Mouse (Mus musculus): ENCODE results near the gene Tmem163.
A peak's percentile ranks its signal among the peaks of the same experiment; 100 is the strongest.

Tmem163 gene

DNA sequence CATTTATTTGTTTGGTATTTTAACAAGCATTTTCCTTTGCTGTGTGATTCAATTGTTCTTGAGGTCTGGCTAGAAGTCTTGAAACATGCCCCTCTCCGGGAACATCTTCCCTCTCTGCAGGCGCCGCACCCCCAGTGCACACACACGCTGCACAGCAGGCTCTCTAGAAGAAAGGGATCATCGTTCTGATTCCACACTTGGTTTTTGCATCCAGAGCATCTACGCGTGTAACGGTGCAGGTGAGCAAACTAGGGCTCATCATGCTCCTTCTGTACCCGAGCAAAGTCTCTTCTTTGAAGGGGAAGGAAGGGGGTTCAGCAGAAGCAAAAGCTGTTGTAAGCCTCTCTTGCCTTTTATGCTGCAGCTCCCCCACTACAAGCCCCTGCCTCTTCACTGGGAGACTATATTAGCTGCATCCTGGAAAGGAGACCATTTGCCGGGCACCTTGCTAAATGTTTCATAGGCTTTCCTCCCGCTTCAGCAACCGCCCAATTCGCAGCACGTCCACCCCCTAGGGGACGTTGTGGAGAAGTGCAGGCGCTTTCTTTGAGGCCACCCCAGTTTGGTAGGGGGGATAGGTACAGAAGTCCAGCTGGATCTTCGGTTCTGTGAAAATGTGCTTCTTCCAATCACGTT, at the start of gene Tmem163:
Gene Tmem163, minus strand, starts transcription at position 51 of the 636 bp plus-strand sequence.
- DNase-seq (ENCODE audit: low read depth, low spot score), result no peak

DNA sequence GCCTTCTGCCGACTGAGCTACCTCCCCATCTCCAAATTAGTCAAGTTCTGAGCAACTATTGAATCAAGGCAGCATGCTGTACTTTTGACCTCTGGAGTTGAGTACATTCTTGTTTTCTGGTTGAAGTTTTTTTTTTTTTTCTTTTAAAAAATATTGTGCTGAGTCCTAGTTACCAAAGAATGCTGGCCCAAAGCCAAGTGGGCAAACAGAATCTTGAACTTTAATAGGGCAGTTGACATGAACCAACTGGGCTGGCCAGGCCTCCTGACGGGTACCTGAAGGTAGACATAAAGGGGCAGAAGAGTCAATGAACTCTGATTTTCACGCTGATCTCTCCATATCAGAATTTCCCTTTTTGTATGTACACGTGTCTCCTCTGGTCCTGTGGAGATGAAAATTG, 49.7 kb upstream of the Tmem163 start, which contains the start of gene Acmsd:
Gene Acmsd, plus strand, starts transcription at position 318 of the 400 bp plus-strand sequence.
- no peak for DNase-seq (ENCODE audit: low read depth, low spot score)

DNA sequence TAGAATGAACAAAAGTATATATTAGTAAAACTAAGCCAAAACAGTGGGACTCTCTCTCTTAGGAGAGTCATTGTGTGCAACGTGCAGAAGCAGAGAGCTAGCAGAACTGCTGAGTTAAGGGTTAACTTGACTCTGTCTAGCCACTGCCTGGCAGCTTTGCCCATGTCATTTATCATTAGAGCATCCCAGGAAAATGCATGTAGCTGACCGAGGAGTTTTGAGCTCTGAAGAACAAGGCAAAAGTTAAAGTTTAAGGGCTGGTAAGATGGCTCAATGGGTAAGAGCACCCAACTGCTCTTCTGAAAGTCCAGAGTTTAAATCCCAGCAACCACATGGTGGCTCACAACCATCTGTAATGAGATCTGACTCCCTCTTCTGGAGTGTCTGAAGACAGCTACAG, 44.2 kb upstream of the Tmem163 start:
- no peak for DNase-seq (ENCODE audit: low read depth, low spot score)

DNA sequence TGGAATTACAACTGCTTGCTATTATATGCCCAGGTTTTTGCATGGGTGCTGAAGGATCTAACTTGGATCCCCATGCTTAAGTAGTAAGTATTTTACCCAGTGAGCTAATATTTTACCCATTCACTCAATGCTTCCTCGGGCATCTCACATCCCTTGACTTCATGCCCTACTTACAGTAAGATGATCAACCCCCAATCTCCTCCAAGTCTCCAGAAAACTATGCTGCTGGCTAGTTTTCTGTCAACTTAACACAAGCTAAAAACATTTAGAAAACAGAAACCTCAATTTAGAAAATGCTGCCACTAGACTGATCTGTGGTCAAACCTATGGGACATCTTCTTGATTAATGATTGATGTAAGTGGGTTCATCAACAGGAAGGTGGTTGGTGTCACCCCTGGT, 38.9 kb upstream of the Tmem163 start:
- DNase-seq (ENCODE audit: low read depth, low spot score), result no peak

DNA sequence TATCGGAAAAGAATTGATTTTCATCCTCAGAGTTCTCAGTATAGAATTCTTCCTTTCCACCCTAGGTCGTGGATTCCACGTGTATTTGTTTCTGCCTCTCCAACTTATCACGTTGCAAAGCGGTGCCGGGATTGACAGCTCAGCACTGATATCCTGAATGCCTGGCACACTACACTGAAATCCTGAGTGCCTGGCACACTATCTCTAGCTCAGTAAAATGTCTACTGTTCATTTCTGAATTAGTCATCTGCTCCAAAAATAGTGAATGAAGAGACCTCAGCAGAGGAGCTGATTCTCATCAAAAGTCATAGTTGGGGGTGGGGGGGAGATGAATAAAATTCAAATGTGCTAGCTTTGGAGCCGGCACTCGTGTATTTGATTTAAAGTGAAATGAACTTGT, 37.1 kb upstream of the Tmem163 start:
- no peak for DNase-seq (ENCODE audit: low read depth, low spot score)

DNA sequence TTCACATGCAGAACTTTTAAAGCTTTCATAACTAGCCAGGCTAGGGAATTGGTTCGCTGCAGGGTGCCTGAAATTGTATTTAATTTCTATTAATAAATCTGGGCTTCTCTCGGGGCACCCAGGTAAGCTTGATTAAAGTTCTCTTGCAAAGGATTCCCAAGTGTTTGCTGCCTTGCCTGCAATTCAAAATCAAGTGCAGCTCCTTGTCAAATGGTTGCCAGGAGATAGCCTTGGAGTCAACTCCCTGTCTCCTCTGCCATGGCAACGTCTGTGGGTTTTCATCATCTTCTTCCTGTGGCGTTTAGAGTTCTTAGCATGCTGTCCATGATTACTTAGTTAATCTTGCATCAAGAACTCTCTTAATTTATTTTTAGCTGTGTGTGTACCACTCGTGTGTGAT, 26.9 kb upstream of the Tmem163 start:
- no peak for DNase-seq (ENCODE audit: low read depth, low spot score)

DNA sequence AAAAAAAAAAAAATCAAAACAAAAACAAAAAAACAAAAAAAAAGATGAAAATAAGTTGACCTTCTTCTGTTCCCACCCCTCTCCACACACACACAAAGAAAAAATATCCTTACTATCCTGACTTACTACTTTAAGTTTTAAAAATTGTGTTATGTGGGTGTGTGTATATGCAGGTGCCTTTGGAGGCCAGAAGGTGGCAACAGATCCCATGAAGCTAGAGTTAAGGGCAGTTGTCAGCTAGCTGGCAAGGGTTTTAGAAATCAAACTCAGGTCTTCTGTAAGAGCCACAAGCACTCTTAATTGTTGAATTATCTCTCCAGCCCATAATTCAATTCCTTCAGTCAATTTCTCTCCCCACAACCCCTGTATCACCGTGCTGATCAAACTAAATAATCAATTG, 22.8 kb upstream of the Tmem163 start:
- no peak for DNase-seq (ENCODE audit: low read depth, low spot score)

DNA sequence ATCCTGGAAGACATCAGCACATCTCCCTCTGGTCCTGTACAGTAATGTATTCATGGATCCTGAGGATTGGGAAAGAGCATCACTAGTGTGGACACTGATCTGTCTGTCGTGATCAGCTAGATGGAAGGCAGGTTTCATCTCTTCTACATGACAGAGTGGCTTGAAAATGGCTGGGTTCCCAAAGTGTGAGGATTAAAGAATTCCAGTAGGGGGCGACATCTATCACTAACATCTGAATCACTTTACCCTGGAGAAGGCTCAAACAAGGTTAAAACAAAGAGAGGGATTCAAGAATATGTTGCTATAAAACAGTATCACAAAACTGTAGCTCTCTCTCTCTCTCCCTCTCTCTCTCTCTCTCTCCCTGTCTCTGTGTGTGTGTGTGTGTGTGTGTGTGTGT, 17.2 kb upstream of the Tmem163 start:
- peak; percentile 24 for DNase-seq (ENCODE audit: low read depth, low spot score)

DNA sequence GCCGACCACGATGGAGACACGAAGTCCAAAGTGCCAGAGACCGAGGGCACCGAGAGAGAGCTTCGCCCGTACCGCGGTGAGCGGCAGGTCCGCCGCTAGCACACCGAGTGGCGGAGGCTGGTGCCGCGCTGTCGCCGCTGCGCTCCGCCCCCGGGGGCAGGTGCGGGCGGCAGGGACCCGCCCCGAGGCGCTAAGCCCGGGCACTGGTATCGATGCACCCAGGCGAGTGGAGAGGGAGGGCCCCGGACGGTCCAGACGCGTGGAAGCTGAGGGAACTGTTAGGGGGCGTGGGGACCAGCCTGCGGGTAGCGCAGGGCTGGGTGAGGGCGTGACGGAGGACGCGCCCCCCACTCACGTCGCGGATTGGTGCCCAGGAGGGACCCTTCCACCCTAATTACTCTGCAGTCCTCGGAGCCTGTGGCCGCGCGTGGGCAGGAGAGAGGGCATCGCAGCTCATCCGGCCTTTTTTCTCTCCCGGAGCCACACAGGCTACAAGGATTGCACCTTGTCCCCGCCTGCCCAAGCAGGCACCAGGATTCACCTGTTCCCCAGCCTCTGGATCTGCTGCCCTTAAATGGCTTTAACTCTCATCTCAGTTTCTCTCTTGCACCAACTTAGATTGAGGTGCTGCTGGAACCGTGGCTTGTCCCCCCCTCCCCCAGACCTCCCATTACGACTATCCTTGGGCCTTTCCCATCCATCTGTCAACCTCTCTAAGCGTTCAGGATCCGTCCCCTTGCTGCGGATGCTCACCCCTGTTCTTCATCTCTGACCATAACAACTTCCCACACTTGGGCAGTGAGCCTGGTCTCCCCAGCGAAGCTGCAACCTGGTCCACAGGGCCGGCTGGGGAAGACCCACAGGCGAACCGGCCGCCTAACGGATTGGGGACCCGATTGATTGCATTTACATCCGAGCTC, 1.4 kb downstream of the Tmem163 start:
- DNase-seq (ENCODE audit: low read depth, low spot score), result no peak

DNA sequence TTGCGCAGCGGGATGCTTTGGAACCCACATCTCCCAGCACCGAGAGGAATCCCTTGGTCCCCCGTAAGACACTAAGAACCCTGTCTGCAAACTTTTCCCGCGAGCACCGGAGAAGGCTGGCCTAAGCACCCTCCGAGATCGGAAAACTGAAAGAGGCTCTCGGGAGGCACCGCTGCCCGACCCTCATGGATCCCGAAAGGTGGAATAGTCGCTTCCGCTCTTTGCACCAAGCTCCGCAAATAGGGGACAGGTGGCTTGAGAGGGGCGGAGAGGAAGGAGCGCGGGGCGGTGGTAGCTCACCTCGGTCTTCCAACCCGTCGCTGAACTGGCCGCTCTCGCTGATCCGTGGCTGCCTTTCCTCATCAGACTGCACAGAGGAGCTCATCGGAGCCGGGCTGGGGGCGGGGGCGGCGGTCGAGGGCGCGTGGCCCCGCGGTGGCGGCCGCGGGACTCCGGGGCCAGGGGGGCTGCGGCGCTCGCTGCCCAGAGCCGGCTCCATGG, 2.2 kb downstream of the Tmem163 start:
- DNase-seq (ENCODE audit: low read depth, low spot score), result no peak

DNA sequence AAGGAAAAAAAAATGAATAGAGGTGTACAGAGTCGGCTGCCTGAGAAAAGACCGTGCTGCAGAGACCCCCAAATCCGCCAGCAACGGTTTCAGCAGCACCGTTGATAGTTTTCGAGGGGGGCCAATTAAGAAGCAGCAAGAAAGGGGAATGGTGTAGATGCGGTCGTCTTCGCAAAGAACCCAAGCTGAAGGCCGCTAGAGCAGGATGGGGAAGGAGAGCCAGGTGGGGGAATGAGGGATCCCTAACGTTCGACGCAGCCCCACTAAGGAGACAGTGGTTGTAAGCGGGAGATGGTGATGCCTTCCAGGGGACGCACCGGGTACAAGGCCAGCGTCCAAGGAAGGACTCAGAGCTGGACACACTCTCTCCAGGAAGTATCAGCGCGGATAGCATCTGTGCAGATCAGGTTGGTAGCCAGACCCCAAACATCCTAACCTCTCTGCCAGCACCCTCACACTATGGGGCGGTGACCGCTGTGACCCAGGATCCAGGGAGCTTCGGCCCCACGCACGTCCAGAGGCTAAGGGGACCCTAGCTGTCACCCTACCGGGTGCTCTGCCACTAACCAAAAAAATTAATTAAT, 2.7 kb downstream of the Tmem163 start:
- no peak for DNase-seq (ENCODE audit: low read depth, low spot score)

DNA sequence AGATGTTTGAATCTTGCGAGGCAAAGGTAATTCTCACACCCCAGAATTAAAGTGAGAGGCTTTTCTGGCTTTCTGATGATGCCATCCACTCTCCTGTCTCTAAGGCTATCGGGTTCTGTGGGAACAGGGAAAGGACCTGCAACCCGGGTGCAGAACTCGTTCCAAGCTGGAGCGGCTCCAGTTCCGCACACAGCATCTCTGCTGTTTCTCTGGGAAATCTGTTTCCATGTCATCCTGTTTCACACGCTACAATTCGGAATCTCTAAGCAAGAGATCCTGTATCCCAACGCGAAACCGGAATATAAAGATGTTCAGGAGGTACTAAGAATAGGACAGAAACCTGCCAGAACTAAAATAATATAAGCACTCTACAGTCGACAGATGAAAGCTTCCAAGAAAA, 3.2 kb downstream of the Tmem163 start:
- no peak for DNase-seq (ENCODE audit: low read depth, low spot score)

DNA sequence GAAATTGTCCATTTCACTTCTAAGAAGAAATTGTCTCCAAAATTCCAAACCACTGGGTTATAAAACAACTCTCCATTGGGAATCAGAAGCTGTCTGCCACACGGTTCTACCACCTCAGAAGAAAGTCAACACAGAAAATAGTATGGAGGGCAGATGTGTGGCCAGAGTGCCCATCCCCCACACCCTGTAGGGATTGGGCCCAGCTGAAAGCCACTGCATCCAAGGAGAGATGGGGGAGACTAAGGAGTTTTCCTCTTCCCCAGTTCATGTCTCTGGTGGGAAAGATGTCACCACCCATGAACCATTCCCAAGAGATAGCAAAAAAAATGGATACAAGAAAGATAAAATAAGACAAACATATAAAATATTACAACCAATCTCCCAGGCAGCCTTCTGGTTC, 4.1 kb downstream of the Tmem163 start:
- DNase-seq (ENCODE audit: low read depth, low spot score), result no peak

DNA sequence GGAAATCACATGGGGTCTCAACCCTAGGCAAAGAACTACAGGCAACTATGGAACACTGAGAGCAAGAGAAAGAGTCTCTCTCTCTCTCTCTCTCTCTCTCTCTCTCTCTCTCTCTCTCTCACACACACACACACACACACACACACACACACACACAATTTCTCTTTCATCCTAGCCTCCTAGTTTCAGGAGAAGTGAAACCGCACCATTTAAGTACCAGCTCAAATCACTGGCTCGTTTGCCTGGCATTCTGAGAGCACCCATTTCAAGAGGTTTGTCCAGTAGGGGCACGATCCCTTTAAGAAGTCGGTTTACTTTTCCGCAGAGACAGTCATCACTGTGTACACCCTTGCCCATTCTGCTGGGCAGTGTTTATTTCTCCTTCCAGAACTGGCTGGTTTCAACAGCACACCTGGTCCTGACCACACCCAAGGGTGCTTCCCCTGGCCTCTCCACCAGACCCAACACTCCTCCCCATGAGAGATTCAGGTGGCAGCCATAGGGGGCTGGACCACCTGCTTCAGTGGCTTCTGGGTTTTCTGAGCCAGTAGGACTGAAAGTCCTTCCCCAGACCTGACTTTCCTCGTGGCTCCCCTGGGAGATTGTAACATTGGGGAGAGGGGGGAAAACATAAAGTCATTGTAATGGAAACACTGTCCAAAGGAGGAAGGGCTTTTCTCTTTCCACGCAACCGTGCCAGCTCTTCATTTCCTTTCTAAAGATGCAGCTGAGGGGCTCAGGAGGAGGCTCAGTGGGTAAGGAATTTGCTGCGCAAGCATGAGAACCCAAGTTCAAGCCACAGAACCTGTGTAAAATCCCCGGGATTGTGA, 5.9 kb downstream of the Tmem163 start:
- no peak for DNase-seq (ENCODE audit: low read depth, low spot score)

DNA sequence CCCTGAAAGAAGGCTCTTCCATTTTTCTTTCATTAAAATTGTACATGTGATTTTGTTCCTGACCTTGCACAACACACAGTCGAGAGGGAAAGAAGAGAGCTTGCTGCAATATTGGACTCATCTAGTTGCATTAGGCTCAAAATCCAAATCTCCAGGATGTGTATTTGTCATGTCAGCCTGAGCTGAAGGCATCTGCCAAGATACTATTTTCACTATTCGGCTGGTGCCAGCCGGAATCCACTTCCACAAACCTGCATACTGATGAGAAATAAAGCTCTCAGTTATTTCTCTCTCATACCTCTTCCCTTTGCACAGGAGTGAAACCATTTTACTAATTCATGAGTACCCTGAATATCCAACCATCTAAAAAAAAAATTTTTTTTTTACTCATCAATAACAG, 11.2 kb downstream of the Tmem163 start:
- no peak for DNase-seq (ENCODE audit: low read depth, low spot score)

DNA sequence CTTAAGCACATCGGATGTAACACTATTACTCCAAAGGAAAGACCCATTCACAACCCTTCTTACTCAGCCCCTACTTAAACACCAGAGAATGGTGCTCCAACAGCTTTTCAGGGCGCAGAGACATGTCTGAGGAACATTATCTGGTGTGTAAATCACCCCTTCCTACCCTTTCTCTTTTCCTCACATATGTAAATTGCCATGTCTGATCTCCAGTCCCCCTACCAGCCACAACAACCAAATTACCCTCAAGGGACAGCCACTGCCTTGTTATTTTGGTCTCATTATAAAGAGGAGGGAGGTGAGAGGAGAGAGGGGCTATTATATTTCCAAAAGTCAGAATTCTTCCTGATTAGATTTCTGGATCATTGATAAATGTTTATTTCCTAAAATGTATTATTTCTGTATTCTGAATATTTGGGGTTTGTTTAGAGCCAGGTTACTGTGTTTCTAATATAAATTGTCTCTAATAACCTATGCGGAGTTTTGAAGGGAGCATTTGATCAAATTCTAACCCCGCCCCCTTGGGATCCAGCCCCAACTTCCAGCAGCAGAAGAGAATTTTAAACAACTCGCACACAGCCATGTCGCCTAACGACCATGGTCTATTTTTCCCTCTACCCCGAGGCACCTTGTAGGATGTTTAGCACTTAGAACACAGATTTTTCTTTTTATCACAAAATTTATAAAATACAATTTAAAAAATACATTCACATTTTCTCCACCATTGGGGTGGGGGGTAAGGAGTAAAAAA, 12.1 kb downstream of the Tmem163 start:
- DNase-seq (ENCODE audit: low read depth, low spot score), result no peak

DNA sequence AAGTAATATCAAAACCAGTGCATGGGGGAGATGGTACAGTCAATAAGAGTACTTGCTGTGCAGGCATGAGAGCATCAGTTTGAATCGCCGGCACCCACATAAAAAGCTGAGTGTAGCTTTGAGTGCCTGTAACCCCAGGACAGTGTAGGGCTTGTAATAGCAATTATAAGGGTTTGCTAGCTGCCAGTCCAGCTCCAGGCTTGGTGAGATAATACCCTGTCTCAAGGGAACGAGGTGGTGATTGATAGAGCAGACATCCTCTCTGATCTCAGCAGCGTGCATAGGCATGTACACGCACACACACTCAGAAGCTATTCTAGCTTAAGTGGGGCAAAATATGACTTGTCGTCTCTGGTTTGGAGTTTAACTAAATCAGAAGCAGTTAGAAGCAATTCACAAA, 13.1 kb downstream of the Tmem163 start:
- no peak for DNase-seq (ENCODE audit: low read depth, low spot score)

DNA sequence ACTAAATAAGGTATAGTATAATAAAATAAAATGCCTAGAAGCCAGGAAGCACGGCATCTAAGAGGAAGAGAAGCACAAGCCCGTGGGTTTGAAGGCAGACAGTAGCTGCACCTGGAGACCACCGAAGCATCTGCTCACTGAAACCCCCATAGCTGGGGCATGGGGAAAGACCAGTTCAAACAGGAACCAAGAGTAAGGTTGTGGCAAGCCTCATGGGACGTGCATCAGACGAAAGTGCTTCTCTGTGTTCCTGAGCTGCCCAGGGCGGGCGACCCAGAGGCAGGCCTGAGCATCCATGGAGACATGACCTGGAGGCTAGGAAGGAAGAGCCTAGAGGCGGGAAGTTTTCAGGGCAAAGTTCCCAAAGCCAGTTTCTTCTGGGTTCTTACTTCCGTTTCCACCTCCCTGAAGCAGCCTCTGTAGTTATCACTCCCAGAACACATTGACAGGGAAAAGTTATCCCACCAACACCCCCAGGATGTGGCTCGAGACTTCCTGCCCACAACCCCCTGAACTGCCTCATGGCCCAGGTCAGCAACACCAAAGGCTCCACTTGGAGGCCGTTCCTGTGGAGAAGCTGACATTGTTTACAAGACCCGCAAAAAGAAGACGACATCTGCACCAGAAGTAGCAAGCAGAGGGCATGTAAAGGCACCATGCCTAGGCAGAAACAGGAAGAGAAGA, 16.8 kb downstream of the Tmem163 start:
- DNase-seq (ENCODE audit: low read depth, low spot score), result no peak

DNA sequence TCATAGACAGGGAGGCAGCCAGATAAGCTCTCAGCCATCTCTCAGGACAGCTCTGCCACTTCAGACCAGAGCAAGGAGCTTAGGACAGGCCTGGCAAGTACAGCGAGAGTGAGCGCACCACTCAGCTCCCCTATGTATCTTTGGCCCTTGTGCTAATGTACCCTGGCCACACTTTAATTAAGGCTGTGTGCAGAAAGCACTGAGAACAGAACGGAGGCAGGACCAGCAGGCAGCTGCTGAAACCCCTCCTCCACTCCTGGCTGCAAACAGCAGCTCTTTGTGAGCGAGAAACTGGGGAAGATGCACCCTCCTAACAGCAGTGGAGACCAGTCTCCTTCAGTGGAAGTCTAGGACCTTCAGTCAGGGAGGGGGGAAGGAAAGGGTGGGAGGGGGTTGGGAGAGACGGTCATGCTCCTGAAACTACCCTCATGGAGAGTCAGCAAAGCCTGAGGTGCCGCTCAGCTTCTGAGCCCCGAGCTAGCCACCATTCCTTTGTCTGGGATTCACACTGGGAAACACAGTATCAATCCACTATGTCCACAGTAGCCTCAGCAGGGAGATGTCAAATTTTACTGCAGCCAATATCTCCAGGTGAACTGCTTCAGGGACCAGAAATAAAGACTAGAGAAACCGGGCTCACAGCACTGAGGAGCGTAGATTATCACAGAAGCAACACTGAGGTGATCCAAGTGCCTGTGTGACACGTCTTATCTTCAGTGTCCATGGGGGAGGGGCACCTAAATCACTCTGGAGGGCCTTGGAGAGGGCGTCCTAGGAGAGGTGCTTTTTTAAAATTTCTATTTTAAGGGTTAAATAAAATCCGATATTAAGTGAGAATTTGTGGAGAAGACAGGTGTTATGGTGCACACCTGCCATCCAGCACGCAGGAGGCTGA, 18.0 kb downstream of the Tmem163 start:
- DNase-seq (ENCODE audit: low read depth, low spot score), result no peak
